In the genomic region with DNA sequence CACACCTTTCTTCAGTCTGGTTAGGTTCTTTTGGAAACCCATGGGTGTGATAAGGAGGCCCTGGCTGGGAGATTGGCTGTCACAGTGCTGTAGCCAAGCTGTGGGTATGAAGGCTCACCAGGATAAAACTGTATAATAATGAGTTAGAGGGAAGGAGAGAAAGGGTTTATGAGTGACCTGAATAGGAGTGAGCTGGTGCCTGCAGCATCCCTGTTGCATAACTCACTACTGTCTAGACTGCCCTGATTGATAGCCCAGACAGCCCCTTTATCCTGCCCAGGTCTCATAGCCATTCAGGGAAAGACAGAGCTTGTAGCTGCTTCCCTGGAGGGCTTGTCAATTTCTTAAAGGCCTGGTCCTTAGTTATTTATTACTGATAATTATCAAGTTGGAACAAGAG, we compare ENCODE assay signal across 27 mouse cellular contexts.
DNase-seq lines count a peak whose midpoint lies in the region; ATAC-seq lines count a peak whose summit lies in the region.
"Had no signal": no experiment of that assay in that cellular context is flagged by ENCODE, and none has a peak within 500 bp of the region (broad histone marks: within the 10 kb centered on the region; RNA-seq: fewer than 3 reads in every experiment).

No protein-coding gene starts in this region.

- H3K4me2 ChIP-seq in hindbrain, embryonic 11.5 days (replicated peaks; ENCODE audit: low read depth, low read length) = no peak overlapping the region
- H3K4me2 ChIP-seq in hindbrain, embryonic 16.5 days (ENCODE audit: low read length) = no peak overlapping the region
- H3K4me2 ChIP-seq in neural tube, embryonic 14.5 days (ENCODE audit: low read depth, low read length) = no peak overlapping the region
- H3K4me2 ChIP-seq: heart, embryonic 13.5 days; hindbrain, embryonic 12.5 days had no signal

- no peak for DNase-seq in hindbrain, embryonic 11.5 days (ENCODE audit: low spot score)
- DNase-seq in MN1 (ENCODE audit: low spot score) = peak; percentile 16
- DNase-seq in mesoderm, embryonic 11.5 days (ENCODE audit: low read depth, low spot score) = peak; percentile 23
- DNase-seq in kidney, postnatal 10 days = no peak
- DNase-seq in forebrain, embryonic 10.5 days (ENCODE audit: extremely low spot score, low spot score) = no peak
- DNase-seq: adrenal gland, adult 2 months; adrenal gland, postnatal 14 days; B cell, adult 2 months; cerebellum, adult 11 months; cerebellum, adult 2 months; cerebellum, adult 9-11 months; cerebellum, postnatal 25 days; embryo, embryonic 11 days; forebrain, postnatal 0 days; gastrocnemius, postnatal 10 days; gastrocnemius, postnatal 36 days; heart, adult 2 months; heart, postnatal 14 days; heart, postnatal 4 days had no signal

- no peak overlapping the region for H3K9ac ChIP-seq in hindbrain, embryonic 11.5 days (ENCODE audit: low read depth, low read length)
- no peak overlapping the region for H3K9ac ChIP-seq in hindbrain, embryonic 16.5 days (ENCODE audit: low read depth, low read length)
- no peak overlapping the region for H3K9ac ChIP-seq in neural tube, embryonic 14.5 days (replicated peaks; ENCODE audit: low read depth, low read length)
- H3K9ac ChIP-seq: forebrain, postnatal 0 days; heart, embryonic 13.5 days; hindbrain, embryonic 12.5 days had no signal

- H3K27me3 ChIP-seq in hindbrain, embryonic 11.5 days (ENCODE audit: control insufficient read depth, insufficient read depth, low read length) = no peaks in the 10 kb centered on the region
- no peaks in the 10 kb centered on the region for H3K27me3 ChIP-seq in hindbrain, embryonic 16.5 days (replicated peaks; ENCODE audit: control insufficient read depth, insufficient read depth, low read length)
- H3K27me3 ChIP-seq in neural tube, embryonic 14.5 days (ENCODE audit: control insufficient read depth, insufficient read depth, low read length) = no peaks in the 10 kb centered on the region
- no peaks in the 10 kb centered on the region for H3K27me3 ChIP-seq in forebrain, embryonic 10.5 days (ENCODE audit: poor library complexity, severe bottlenecking)
- H3K27me3 ChIP-seq: CH12.LX; heart, embryonic 13.5 days; hindbrain, embryonic 12.5 days had no signal

- no peak overlapping the region for H3K27ac ChIP-seq in hindbrain, embryonic 11.5 days (ENCODE audit: low read depth, low read length)
- no peak overlapping the region for H3K27ac ChIP-seq in hindbrain, embryonic 16.5 days (ENCODE audit: low read depth, low read length)
- no peak overlapping the region for H3K27ac ChIP-seq in neural tube, embryonic 14.5 days (ENCODE audit: low read depth, low read length)
- no peak overlapping the region for H3K27ac ChIP-seq in forebrain, embryonic 10.5 days
- H3K27ac ChIP-seq: heart, adult 2 months; heart, embryonic 10.5 days; heart, embryonic 13.5 days; hindbrain, embryonic 12.5 days had no signal

- H3K4me1 ChIP-seq in hindbrain, embryonic 11.5 days (replicated peaks; ENCODE audit: control insufficient read depth, insufficient read depth, low read length) = no peaks in the 10 kb centered on the region
- H3K4me1 ChIP-seq in hindbrain, embryonic 16.5 days (ENCODE audit: control insufficient read depth, insufficient read depth, low read depth, low read length) = no peaks in the 10 kb centered on the region
- no peaks in the 10 kb centered on the region for H3K4me1 ChIP-seq in neural tube, embryonic 14.5 days (ENCODE audit: control insufficient read depth, insufficient read depth, low read length)
- no peaks in the 10 kb centered on the region; the same call in 1 of the 2 replicates for H3K4me1 ChIP-seq in forebrain, embryonic 10.5 days
- H3K4me1 ChIP-seq: heart, embryonic 10.5 days; heart, embryonic 13.5 days; hindbrain, embryonic 12.5 days had no signal

- peak; percentile 63; the same call in 1 of the 2 replicates for ATAC-seq in hindbrain, embryonic 11.5 days (ENCODE audit: low FRiP score)
- ATAC-seq in hindbrain, embryonic 16.5 days = no peak
- peak; percentile 78; the same call in 1 of the 2 replicates for ATAC-seq in neural tube, embryonic 14.5 days (ENCODE audit: low read depth)
- ATAC-seq: forebrain, embryonic 14.5 days; forebrain, postnatal 0 days had no signal

- no peak overlapping the region for H3K4me3 ChIP-seq in hindbrain, embryonic 11.5 days (ENCODE audit: low read depth, low read length)
- no peak overlapping the region for H3K4me3 ChIP-seq in hindbrain, embryonic 16.5 days (ENCODE audit: low read length)
- no peak overlapping the region for H3K4me3 ChIP-seq in neural tube, embryonic 14.5 days (ENCODE audit: low read depth, low read length)
- H3K4me3 ChIP-seq in forebrain, embryonic 10.5 days = no peak overlapping the region
- H3K4me3 ChIP-seq: heart, adult 2 months; heart, embryonic 10.5 days; heart, embryonic 13.5 days; hindbrain, embryonic 12.5 days had no signal

- H3K36me3 ChIP-seq in hindbrain, embryonic 11.5 days (ENCODE audit: control insufficient read depth, insufficient read depth, low read length) = no peaks in the 10 kb centered on the region
- H3K36me3 ChIP-seq in hindbrain, embryonic 16.5 days (ENCODE audit: control insufficient read depth, insufficient read depth, low read length) = no peaks in the 10 kb centered on the region
- no peaks in the 10 kb centered on the region for H3K36me3 ChIP-seq in neural tube, embryonic 14.5 days (ENCODE audit: control insufficient read depth, insufficient read depth, low read length)
- H3K36me3 ChIP-seq in forebrain, embryonic 10.5 days (replicated peaks) = no peaks in the 10 kb centered on the region
- H3K36me3 ChIP-seq: G1E; heart, embryonic 10.5 days; heart, embryonic 13.5 days; hindbrain, embryonic 12.5 days had no signal

- H3K9me3 ChIP-seq in hindbrain, embryonic 11.5 days (ENCODE audit: control insufficient read depth, low read length) = no peaks in the 10 kb centered on the region
- no peaks in the 10 kb centered on the region for H3K9me3 ChIP-seq in hindbrain, embryonic 16.5 days (ENCODE audit: control insufficient read depth, low read length)
- no peaks in the 10 kb centered on the region for H3K9me3 ChIP-seq in neural tube, embryonic 14.5 days (ENCODE audit: control insufficient read depth, low read length)
- no peaks in the 10 kb centered on the region for H3K9me3 ChIP-seq in forebrain, embryonic 10.5 days
- H3K9me3 ChIP-seq: G1E; heart, embryonic 13.5 days; hindbrain, embryonic 12.5 days had no signal

Comparison
In these comparisons a context has a peak if more than half of its experiments do, and no peak if none do; other contexts are left out.
1. DNase-seq: peak in MN1 (single experiment) and mesoderm, embryonic 11.5 days (single experiment); none in hindbrain, embryonic 11.5 days (single experiment), kidney, postnatal 10 days (single experiment) and forebrain, embryonic 10.5 days (single experiment).